Mouse (Mus musculus) lung, embryonic 15.5 days (tissue): ENCODE data around the gene 4930415O20Rik. TPM values are rescaled to one million over a fixed set of nuclear protein-coding genes. Genes with fewer than 3 reads are reported as not detected.
A peak's percentile ranks its signal among the peaks of the same experiment; 100 is the strongest.

ENCODE experiments used
- ATAC-seq: fragments of 200-750 bp; cut with Nextera tagmentation; 2 replicates; pipeline ENCODE4 v1.8.0; 2017; ENCODE audit warnings: moderate number of reproducible peaks, borderline replicate concordance; ENCODE audit not compliant: low FRiP score, low TSS enrichment; ENCODE audit errors: extremely low read depth
- H3K27ac ChIP-seq: fragments of 300-500 bp; sonication (generic); 2 replicates; pipeline ENCODE4 v1.5.1; 2015; ENCODE audit warnings: moderate library complexity, mild to moderate bottlenecking, inconsistent platforms
- H3K27me3 ChIP-seq: fragments of 300-500 bp; sonication (generic); 2 replicates; pipeline ENCODE4 v1.6.1; 2015; ENCODE audit warnings: inconsistent platforms
- H3K36me3 ChIP-seq: fragments of 300-500 bp; sonication (generic); 2 replicates; pipeline ENCODE4 v1.6.1; 2015; ENCODE audit warnings: inconsistent platforms
- H3K4me1 ChIP-seq: fragments of 300-500 bp; sonication (generic); 2 replicates; pipeline ENCODE4 v1.6.1; 2015; ENCODE audit warnings: inconsistent platforms
- H3K4me2 ChIP-seq: fragments of 300-500 bp; sonication (generic); 2 replicates; pipeline ENCODE4 v1.6.1; 2015; ENCODE audit warnings: inconsistent platforms, mild to moderate bottlenecking, moderate library complexity
- H3K4me3 ChIP-seq: fragments of 300-500 bp; sonication (generic); 2 replicates; pipeline ENCODE4 v1.5.1; 2015; ENCODE audit warnings: mild to moderate bottlenecking, inconsistent platforms
- H3K9ac ChIP-seq: fragments of 300-500 bp; sonication (generic); 2 replicates; pipeline ENCODE4 v1.6.1; 2015; ENCODE audit warnings: inconsistent platforms
- H3K9me3 ChIP-seq: fragments of 300-500 bp; sonication (generic); 2 replicates; pipeline ENCODE4 v1.6.1; 2016; ENCODE audit warnings: inconsistent platforms
- WGBS: fragments of 180-500 bp; shearing (Covaris S2); methylation state at CpG from one replicate; pipeline ENCODE4 v1.1.7; 2015; 5-methylcytosine and 5-hydroxymethylcytosine counted together
- polyA plus RNA-seq: library from polyadenylated mRNA; unstranded; fragments of >200 nt; fragmentation: Nextera tagmentation; extraction: Ambion mirVana; gene quantifications from 2 replicates; pipeline ENCODE4 v1.2.1, GENCODE M21; 2015

4930415O20Rik gene
- polyA plus RNA-seq, 1 experiment from 2014 or later = not detected

DNA sequence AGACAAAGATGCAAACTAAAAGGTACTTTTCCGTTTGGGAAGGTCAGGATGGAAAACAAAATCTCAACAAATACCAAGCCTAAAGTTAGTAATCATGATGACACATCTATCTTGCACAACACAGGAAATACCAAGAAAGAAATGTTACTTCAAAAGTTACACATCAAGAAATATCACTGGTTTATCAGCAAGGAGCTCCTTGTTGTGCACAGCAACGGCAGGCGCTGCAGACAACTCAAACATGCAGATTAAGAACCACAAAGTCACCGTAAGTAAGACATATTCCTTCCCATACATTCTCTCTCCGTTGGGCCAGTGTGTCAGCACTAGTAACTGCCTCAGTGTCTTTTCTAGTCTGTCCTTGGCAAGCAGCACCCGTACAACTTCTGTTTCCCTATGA, 29.7 kb upstream of the 4930415O20Rik start:
- Histone ChIP-seq H3K36me3 (peaks cover 57% of the 10 kb centered on the region), H3K27me3 (no peaks in the 10 kb centered on the region), H3K9ac (no peak overlapping the region), H3K4me1 (no peaks in the 10 kb centered on the region), H3K9me3 (no peaks in the 10 kb centered on the region), H3K4me2 (no peak overlapping the region), H3K27ac (no peak overlapping the region), H3K4me3 (no peak overlapping the region)
- 77% methylated on average over 6 of the region's 6 CpGs for WGBS
- no peak for ATAC-seq

DNA sequence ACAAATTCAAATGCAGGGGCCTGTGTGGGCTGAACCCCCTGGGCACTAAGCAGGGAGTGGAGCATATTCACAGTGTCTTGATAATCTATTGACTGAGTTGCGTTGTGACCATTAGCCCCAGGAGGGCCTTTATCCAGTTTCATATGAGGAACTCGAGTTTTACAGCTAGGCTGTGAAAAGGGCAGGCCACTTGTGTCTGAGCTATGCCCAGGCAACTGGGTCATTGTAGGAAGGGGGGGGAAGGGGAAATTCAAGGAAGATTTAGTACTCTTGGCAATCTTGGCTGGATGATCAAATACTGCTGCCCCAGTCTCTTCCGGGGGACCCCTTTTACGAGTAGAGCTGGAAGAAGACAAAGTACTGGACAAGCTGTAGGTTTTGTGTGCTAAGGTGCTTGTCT, 27.5 kb upstream of the 4930415O20Rik start:
- Histone ChIP-seq H3K4me1 (no peaks in the 10 kb centered on the region), H3K4me3 (no peak overlapping the region), H3K36me3 (peaks cover 77% of the 10 kb centered on the region), H3K9ac (no peak overlapping the region), H3K9me3 (no peaks in the 10 kb centered on the region), H3K27ac (no peak overlapping the region), H3K4me2 (no peak overlapping the region), H3K27me3 (no peaks in the 10 kb centered on the region)
- ATAC-seq = no peak
- WGBS = 84% methylated on average over 4 of the region's 4 CpGs

DNA sequence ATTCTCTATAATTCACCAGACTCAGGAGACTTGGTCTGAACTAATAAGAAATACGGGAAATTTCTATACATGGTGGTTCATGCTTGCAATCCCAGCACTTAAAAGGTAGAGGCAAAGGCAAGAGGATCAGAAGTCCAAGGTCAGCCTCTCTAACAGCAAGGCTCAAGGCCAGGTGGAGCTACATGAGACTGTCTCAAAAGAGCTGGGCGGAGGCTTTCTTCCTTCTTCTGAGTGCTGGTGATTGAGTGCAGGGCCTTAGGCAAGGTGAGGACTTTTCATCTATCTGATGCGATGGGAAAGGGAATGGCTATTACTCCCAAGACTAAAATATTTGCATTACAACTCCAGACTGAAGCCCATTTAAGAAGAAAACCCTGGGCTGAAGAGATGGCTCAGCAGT, 25.7 kb upstream of the 4930415O20Rik start:
- no peaks in the 10 kb centered on the region for H3K9me3 ChIP-seq
- no peaks in the 10 kb centered on the region for H3K27me3 ChIP-seq
- ATAC-seq = no peak
- no peak overlapping the region for H3K4me2 ChIP-seq
- peaks cover 83% of the 10 kb centered on the region for H3K36me3 ChIP-seq
- no peak overlapping the region for H3K27ac ChIP-seq
- 91% methylated on average over 3 of the region's 3 CpGs for WGBS
- no peak overlapping the region for H3K4me3 ChIP-seq
- H3K4me1 ChIP-seq = no peaks in the 10 kb centered on the region
- no peak overlapping the region for H3K9ac ChIP-seq

DNA sequence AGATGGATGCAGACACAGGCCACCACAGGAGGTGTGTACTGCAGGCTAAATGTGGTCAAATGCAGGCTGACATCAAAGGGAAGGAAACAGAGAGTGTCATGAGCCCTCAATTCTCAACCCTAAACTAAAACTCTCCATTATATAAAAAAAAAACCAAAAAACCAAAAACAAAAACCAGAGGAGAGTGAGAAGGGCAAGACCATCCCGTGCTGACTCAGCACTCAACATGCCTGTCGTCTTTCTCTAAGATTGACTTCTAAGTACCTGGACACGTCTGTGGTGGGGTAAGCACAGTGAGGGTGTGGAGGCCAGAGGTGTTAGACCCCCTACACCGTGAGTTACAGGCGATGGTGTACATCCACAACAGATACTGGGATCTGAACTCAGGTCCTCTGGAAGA, 24.0 kb upstream of the 4930415O20Rik start:
- 91% methylated on average over 5 of the region's 5 CpGs for WGBS
- no peak overlapping the region for H3K4me2 ChIP-seq
- no peak for ATAC-seq

DNA sequence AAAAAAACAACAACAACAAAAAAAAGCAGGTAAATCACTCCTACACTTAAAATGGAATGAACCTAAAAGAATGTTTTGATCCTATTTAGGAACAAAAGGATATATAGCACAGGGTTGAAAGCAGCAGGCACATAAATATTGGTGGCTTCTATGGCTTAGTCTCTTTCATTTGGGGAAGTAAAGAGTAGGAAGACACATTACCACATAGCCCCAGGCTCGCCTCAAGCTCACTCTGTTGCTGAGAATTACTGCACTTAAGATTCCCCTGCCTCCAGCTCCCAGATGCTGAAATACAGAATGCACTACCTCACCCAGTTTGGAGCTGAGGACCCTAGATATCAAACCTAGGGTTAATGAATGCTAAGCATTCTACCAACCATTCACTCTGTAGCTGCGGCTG, 18.0 kb upstream of the 4930415O20Rik start:
- Histone ChIP-seq H3K36me3 (peaks cover 73% of the 10 kb centered on the region), H3K9ac (no peak overlapping the region), H3K4me3 (no peak overlapping the region), H3K27me3 (no peaks in the 10 kb centered on the region), H3K27ac (no peak overlapping the region), H3K4me2 (no peak overlapping the region), H3K4me1 (no peaks in the 10 kb centered on the region), H3K9me3 (no peaks in the 10 kb centered on the region)
- ATAC-seq = no peak
- WGBS = 94% methylated on average over 2 of the region's 2 CpGs

More for the DNA sequence above, 24.0 kb upstream of the 4930415O20Rik start:
- H3K27me3 ChIP-seq = no peaks in the 10 kb centered on the region
- no peaks in the 10 kb centered on the region for H3K4me1 ChIP-seq
- no peak overlapping the region for H3K4me3 ChIP-seq
- H3K9ac ChIP-seq = no peak overlapping the region
- peaks cover 85% of the 10 kb centered on the region for H3K36me3 ChIP-seq
- no peak overlapping the region for H3K27ac ChIP-seq
- H3K9me3 ChIP-seq = no peaks in the 10 kb centered on the region

DNA sequence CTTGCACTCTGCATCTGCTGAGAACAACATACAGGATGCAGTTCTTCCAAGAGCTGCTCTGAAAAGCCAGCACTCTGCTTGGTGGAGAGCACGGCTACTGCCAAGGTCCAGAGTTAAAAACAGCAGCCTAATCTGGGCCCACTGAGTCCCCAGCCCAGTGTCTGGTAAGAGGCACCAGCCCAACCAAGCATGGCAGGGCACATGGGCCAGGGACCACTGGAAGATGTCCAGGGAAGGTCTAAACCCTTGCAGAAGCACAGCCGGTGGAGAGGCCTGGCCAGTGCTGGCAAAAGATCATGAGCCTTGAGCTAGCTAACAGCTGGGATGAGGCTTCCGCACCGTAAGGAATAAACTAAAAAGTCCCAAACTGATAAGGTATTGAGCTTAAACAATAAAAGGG, 14.9 kb upstream of the 4930415O20Rik start:
- WGBS = 88% methylated on average over 4 of the region's 4 CpGs
- Histone ChIP-seq H3K27me3 (no peaks in the 10 kb centered on the region), H3K4me1 (no peaks in the 10 kb centered on the region), H3K4me3 (no peak overlapping the region), H3K36me3 (peaks cover 77% of the 10 kb centered on the region), H3K27ac (no peak overlapping the region), H3K4me2 (no peak overlapping the region), H3K9me3 (no peaks in the 10 kb centered on the region), H3K9ac (no peak overlapping the region)
- no peak for ATAC-seq

DNA sequence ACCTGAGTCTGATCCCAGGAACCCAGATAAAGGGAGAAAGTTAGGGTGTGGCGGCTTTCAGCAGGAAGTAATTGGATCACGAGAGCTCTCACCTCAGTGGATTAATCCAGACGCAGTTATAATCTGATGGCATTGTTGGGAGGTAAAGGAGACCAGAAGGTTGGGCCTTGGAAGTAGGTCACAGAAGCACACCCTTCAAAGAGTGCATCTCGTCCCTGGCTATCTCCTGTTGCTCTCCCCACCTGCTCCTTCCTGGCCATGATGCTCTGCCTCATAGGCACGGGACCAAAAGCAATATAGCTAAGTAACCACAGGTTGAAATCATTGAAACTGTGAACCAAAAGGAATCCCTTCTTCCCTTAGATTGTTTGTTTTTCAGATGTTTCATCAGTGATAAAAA, 13.6 kb upstream of the 4930415O20Rik start:
- WGBS = 83% methylated on average over 5 of the region's 5 CpGs
- Histone ChIP-seq H3K4me2 (no peak overlapping the region), H3K36me3 (peaks cover 69% of the 10 kb centered on the region), H3K4me1 (no peaks in the 10 kb centered on the region), H3K4me3 (no peak overlapping the region), H3K9me3 (no peaks in the 10 kb centered on the region), H3K27me3 (no peaks in the 10 kb centered on the region), H3K27ac (no peak overlapping the region), H3K9ac (no peak overlapping the region)
- ATAC-seq = no peak

DNA sequence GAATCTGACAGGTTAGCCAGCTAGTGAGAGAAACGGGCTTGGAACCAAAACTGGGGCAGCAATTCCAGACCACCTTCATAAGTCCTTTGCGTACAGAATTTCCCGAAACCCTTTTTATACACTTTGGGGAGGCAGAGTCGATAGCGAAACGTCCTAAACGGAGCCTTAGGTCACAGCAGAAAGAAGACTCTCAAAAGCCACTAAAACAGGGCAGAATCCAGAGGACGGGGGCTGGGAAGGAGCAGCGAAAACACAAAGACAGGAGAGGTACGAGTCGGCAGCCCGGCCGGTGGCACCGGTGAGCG, 3.9 kb upstream of the 4930415O20Rik start:
- Histone ChIP-seq H3K36me3 (peaks cover 18% of the 10 kb centered on the region), H3K27ac (peak overlapping the region; percentile 91), H3K9me3 (no peaks in the 10 kb centered on the region), H3K27me3 (no peaks in the 10 kb centered on the region), H3K4me1 (peaks cover 26% of the 10 kb centered on the region), H3K9ac (peak overlapping the region; percentile 70), H3K4me2 (peak overlapping the region; percentile 64), H3K4me3 (peak overlapping the region; percentile 80)
- ATAC-seq = no peak
- under 1% methylated on average over 15 of the region's 15 CpGs for WGBS

DNA sequence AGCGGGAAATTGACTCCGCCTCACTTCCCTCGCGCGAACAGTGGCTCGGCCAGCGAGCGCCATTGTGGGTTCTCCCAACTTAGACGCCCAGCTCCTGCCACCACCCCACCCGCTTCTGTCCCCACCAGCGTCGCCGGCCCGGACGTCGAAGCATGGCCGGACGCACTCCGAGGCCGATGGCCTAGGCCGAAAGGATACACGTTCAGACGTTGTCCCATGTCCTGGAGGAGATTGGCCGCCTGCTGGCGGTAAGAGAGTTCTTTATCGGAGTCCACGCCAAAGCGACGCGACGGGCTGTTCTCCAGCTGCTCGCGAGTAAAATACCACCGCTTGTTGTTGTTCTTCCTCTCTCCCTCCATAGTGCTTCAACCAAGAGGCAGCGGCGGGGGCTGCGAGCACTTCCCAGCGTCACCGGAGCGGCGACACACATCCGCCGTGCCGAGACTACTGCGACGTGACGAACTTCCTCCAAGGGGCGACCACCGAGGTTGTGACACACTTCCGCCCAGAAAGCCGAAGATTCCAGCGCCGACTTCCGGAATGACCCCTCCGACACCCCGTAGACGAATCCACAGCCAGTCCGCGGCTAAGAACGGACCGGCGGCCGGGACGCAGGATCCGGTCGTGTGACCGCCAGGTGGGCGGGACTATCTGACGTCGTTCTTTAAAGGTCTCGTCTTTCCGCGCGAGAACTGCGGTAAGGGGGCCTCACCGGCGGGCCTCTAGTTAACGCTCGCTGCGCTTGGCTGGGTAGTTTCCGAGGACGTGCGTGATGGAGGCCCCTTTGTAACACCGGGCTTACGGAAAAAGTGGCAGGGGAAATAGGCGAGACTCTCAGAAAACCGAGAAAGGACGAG, 3.3 kb upstream of the 4930415O20Rik start:
- Histone ChIP-seq H3K27ac (peak overlapping the region; percentile 95), H3K9ac (peak overlapping the region; percentile 88), H3K27me3 (no peaks in the 10 kb centered on the region), H3K9me3 (no peaks in the 10 kb centered on the region), H3K4me2 (peak overlapping the region; percentile 71), H3K4me3 (peak overlapping the region; percentile 80), H3K36me3 (peaks cover 18% of the 10 kb centered on the region), H3K4me1 (peaks cover 26% of the 10 kb centered on the region)
- peak; percentile 96 for ATAC-seq
- under 1% methylated on average over 88 of the region's 88 CpGs for WGBS

DNA sequence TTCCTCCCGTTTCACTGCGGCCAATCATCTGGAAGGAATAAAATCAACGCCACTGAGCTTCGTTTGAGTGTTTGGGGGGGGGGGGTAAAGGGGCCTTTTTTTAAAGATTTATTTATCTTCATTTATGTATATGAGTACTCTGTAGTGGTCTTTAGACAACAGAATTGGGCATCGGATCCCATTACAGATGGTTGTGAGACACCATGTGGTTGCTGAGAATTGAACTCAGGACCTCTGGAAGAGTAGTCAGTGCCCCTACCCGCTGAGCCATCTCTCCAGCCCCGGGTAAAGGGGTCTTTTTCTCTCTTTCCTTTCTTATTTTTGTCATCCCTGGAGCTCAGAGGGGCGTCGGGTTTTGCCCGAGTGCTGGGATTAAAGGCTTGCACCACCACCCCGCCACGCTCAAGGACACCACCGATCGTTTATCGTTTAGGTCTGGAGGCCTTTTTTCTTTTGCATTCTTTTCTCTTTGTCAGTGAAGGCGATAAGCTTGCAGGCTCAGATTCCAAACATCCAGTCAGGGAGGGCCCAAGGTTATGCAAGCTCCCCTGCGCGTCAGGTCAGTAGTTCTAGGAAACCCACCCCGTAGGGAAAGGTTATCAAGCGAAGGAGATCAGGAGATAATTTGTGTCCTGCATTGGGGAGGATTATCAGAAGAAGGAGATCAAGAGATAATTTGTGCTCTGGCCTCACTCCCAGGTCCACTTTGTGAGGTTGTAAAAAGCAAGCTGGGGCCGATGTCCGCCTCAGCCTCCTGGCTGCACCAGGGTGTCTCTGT, 2.4 kb upstream of the 4930415O20Rik start:
- Histone ChIP-seq H3K4me1 (peaks cover 26% of the 10 kb centered on the region), H3K9me3 (no peaks in the 10 kb centered on the region), H3K27ac (peak overlapping the region; percentile 95), H3K9ac (peak overlapping the region; percentile 88), H3K36me3 (peaks cover 10% of the 10 kb centered on the region), H3K4me2 (peak overlapping the region; percentile 71), H3K27me3 (no peaks in the 10 kb centered on the region), H3K4me3 (peak overlapping the region; percentile 80)
- no peak for ATAC-seq
- WGBS = 6% methylated on average over 22 of the region's 22 CpGs

DNA sequence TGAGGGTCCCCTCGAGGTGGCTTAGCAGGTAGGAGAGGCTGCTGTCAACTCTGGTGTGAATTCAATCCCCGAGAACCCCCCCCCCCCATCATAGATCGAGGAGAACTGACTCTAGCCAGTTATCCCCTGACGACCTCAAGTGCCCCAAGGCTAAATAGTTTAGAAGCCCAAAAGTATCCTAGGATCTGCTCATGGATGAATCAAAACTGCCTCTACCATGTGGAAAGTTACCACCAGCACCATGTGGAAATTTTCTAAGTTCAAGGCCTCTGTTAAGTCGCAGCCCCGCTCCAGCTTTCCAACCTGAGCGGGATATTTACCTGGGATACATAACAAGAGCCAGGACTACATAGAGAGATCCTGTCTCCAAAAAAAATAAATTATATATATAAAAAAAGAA, 1.6 kb upstream of the 4930415O20Rik start:
- peaks cover 26% of the 10 kb centered on the region for H3K4me1 ChIP-seq
- 54% methylated on average over 7 of the region's 7 CpGs for WGBS
- H3K9ac ChIP-seq = peak overlapping the region; percentile 88
- peak overlapping the region; percentile 71 for H3K4me2 ChIP-seq
- no peaks in the 10 kb centered on the region for H3K9me3 ChIP-seq
- H3K27me3 ChIP-seq = no peaks in the 10 kb centered on the region
- no peak for ATAC-seq
- peak overlapping the region; percentile 80 for H3K4me3 ChIP-seq
- peaks cover 7% of the 10 kb centered on the region; the same call in 1 of the 2 replicates for H3K36me3 ChIP-seq
- no peak overlapping the region for H3K27ac ChIP-seq

DNA sequence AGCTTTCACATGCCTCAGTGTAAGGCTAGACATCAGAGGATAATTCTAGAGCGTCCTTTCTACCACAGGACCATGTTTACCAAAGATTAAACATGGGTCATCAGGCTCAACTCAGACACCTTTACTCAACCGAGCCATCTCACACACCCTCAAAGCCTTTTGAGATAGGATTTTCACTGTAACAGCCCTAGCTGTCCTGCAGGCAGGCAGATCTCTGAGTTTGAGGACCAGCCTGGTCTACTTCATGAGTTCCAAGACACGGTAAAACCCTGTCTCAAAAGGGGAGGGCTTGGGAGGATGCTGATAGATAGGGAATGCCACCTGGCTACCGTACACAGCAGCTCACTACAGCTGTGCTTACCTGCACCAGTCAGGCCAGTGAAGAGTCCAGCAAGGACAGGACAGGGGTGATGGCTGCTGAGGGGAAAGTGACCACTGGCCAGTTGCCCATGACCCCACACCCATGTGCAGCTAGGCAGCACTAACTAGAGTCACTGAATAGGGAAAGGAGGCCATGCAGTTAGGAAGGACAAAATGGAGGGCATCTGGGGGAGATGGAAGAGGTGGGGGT, 924 bp upstream of the 4930415O20Rik start:
- Histone ChIP-seq H3K4me2 (no peak overlapping the region), H3K27me3 (no peaks in the 10 kb centered on the region), H3K36me3 (0 out of 2 replicates have a peak, but pooled peaks cover 5% of the 10 kb centered on the region), H3K4me3 (no peak overlapping the region), H3K4me1 (peaks cover 23% of the 10 kb centered on the region), H3K27ac (no peak overlapping the region), H3K9ac (no peak overlapping the region), H3K9me3 (no peaks in the 10 kb centered on the region)
- ATAC-seq = no peak
- 72% methylated on average over 4 of the region's 4 CpGs for WGBS
